Comparison of ENCODE assay signal across 28 mouse cellular contexts in genomic region chr19:54462480-54462879, GRCm38 (mm10).
"Had no signal": no experiment of that assay in that cellular context is flagged by ENCODE, and none has a peak within 500 bp of the region (broad histone marks: within the 10 kb centered on the region; RNA-seq: fewer than 3 reads in every experiment).

No protein-coding gene starts in this region.

- DNase-seq: forebrain, postnatal 0 days; gastrocnemius, adult 2 months; gastrocnemius, postnatal 10 days; gastrocnemius, postnatal 25 days; heart, adult 2 months; heart, postnatal 14 days; heart, postnatal 4 days; kidney, adult 11 months; kidney, adult 2 months; kidney, adult 9 months; kidney, postnatal 14 days; kidney, postnatal 36 days had no signal

- H3K9ac ChIP-seq: forebrain, postnatal 0 days; heart, embryonic 13.5 days; heart, embryonic 15.5 days; hindbrain, embryonic 12.5 days; hindbrain, embryonic 14.5 days; kidney, embryonic 15.5 days; limb, embryonic 12.5 days; liver, embryonic 12.5 days; liver, embryonic 14.5 days had no signal

- H3K4me1 ChIP-seq: heart, embryonic 13.5 days; heart, embryonic 15.5 days; hindbrain, embryonic 10.5 days; hindbrain, embryonic 12.5 days; kidney, embryonic 15.5 days; limb, embryonic 10.5 days; limb, embryonic 12.5 days; liver, embryonic 12.5 days had no signal

- H3K4me3 ChIP-seq: gastrocnemius, adult 2 months; heart, adult 2 months; heart, embryonic 13.5 days; heart, embryonic 15.5 days; hindbrain, embryonic 10.5 days; hindbrain, embryonic 12.5 days; kidney, embryonic 15.5 days; layer of hippocampus, adult 2 months; left cerebral cortex, adult 2 months; limb, embryonic 10.5 days; limb, embryonic 12.5 days; liver, embryonic 12.5 days had no signal

- H3K9me3 ChIP-seq: heart, embryonic 13.5 days; heart, embryonic 15.5 days; hindbrain, embryonic 10.5 days; hindbrain, embryonic 12.5 days; kidney, embryonic 15.5 days; limb, embryonic 10.5 days; limb, embryonic 12.5 days; liver, embryonic 12.5 days had no signal

- H3K4me2 ChIP-seq: heart, embryonic 11.5 days; heart, embryonic 13.5 days; heart, embryonic 15.5 days; hindbrain, embryonic 12.5 days; hindbrain, embryonic 14.5 days; kidney, embryonic 15.5 days; limb, embryonic 12.5 days; liver, embryonic 12.5 days had no signal

- ATAC-seq: forebrain, postnatal 0 days; hindbrain, embryonic 16.5 days; inflammation-experienced regulatory T-cells, adult 6 months; liver, embryonic 12.5 days had no signal

- H3K36me3 ChIP-seq: heart, embryonic 13.5 days; heart, embryonic 15.5 days; hindbrain, embryonic 10.5 days; hindbrain, embryonic 12.5 days; kidney, embryonic 15.5 days; limb, embryonic 10.5 days; limb, embryonic 12.5 days; liver, embryonic 12.5 days had no signal

- H3K27ac ChIP-seq: gastrocnemius, adult 2 months; heart, adult 2 months; heart, embryonic 13.5 days; heart, embryonic 15.5 days; hindbrain, embryonic 10.5 days; hindbrain, embryonic 12.5 days; hindbrain, embryonic 14.5 days; kidney, embryonic 15.5 days; kidney, postnatal 0 days; layer of hippocampus, adult 2 months; left cerebral cortex, adult 2 months; limb, embryonic 10.5 days; limb, embryonic 12.5 days; liver, embryonic 12.5 days; liver, embryonic 14.5 days had no signal

- H3K27me3 ChIP-seq: heart, embryonic 13.5 days; heart, embryonic 15.5 days; hindbrain, embryonic 12.5 days; kidney, embryonic 15.5 days; limb, embryonic 12.5 days; liver, embryonic 12.5 days had no signal
